Mouse (Mus musculus) layer of hippocampus, adult 8-10 months (tissue): ENCODE data around the gene Efs. TPM values are rescaled to one million over a fixed set of nuclear protein-coding genes. Genes with fewer than 3 reads are reported as not detected.
"Not testable (repeated sequence)": the region's sequence is repeated elsewhere in the genome, so short reads cannot be mapped to it uniquely, and the experiment has no call there.

Experiments
- DNase-seq, 2 experiments: peaks; one replicate each; pipeline ENCODE4 v3.0.0; 2022; ENCODE audit warnings: low spot score in 2 of 2
- total RNA-seq, 4 experiments: library from RNA; stranded (reverse); gene quantifications; 2 replicates each; pipeline ENCODE4 v1.2.4; 2022

The Efs gene
- total RNA-seq = 10 to 100 TPM; 10.1 to 13.7 (median 12.4) TPM

DNA sequence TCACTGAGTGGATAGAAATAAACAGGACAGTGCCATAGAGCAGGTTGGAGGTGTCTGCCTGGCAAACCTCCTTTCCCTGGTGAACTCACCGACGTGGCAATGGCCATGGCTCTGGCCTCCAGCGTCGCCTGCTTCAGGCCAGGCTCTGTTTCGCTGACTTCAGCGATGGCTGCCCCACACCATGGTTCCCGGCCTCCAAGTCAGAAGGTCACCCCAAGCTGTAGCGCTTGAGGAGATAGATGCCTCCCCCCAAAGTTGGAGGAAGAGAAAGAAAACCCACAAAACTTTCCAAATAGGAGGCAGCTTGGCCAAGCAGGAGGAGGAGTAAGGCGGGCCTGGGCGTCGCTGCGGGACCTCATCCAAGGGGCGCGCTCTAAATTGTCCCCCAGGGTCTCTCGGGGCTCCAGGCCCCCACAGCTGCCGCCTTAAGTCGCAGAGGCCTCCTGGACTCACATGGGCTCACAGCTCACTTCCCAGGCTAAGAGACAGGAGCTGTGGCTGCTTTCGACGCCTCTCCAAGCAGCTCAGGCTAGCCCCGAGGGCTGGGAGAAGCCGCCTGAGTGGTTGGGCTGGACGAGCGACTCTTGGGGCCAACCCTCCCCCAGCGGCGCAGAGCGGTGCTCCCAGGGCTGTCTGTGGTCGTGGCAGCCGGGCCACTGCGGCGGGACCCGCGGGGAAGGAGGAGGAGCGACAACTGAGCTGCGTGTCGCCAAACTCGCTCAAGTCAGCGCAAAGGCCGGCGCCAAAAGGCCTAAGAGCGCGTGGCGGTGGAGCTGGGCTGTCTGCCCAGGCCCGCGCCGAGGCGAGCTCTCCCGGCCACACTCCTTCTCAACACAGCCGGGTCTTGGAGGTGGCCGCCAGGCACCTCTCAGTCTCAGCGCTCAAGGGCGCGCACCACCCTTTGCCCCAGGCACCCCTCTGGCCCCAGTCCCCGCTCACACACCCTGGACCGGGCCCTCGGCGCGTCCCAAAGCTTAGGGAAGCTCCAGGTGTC, at the start of gene Efs:
Efs (minus strand) TSS at position 778 of the 994 bp plus-strand sequence.
- DNase-seq = peak in 1 of 2 experiments; percentile 55

DNA sequence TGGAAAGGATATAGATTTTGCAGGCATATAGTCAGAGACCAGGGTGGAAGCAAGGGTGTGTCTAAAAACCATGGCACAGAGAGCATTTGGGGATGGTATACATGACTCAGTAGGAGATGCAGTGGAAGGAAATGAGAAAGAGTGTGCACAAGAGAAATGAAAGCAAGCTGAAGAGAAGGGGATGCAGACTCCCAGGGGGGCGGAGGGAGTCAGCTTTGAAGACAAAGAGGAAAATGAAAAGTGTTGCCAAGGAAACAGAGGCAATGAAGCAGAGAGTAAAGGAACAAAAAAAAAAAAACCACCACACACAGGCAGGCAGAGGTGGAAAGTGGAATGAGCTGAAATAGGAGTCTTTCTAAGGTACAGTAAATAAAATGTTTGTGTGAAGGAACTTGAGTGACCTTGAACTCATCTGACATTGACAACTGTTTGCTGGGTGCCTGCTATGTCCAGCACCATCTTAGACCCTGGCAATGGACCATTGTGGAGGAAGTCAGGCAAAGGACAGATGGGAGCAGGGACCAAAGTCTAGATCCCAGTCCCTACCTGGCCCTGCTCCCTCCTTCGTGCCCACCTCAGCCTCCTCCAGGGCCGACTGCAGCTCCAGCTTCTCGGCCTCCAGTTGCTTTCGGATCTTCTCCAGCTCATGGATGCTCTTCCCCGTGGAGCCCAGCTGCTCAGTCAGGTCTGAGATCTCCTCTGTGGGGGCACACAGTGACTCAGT, 48.3 kb upstream of the Efs start:
- no peak for DNase-seq

DNA sequence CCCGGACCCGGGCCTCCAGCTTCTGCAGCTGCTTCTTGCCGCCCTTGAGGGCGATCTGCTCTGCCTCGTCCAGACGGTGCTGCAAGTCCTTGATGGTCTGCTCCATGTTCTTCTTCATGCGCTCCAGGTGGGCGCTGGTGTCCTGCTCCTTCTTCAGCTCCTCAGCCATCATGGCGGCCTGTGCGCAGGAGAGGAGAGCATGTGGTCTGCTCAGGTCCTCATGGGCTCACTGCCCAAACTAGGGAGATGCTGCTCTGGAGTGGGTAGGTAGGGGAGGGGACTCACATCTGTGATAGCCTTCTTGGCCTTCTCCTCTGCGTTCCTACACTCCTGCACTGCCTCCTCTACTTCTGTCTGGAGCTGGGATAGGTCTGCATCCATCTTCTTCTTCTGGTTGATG, 46.9 kb upstream of the Efs start:
- DNase-seq = not testable (repeated sequence)

DNA sequence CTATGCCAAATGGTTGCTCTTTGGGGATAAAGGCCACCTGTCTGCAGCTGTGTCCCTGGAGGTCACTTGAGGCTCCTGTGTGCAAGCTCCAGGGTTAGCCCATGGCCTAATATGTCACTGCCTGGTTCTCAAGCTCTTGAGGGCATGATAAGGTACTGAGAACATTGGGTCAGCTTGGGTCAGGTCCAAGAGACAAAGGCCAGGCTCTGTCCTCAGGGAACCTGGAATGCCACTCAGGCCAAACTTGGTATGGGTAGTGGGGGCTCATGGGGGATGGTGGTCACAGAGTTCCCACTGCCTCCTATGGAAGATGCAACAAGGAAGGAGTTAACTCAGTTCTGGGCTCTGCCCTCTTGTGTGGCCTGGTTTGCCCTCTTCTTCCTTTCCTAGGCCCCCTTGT, 42.4 kb upstream of the Efs start:
- no peak for DNase-seq

DNA sequence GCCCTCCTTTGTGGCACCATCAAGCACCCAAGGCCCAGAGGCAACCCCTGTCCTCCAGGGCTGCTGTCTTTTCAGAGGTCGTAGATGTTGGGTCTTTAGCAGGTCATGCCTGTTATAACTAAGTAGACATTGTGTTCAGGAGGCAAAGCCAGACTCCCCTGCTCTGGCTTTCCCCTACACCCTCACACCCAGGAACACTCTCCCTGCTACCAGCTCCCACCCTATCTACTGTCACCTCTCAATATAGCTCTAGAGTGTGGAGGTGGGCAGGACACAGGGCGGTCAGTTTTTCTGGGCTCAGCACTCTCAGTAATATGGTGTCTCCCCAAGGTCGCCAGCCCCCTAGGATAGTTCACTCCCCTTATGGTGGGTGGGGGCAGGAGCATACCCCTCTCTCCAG, 41.9 kb upstream of the Efs start:
- DNase-seq = no peak

DNA sequence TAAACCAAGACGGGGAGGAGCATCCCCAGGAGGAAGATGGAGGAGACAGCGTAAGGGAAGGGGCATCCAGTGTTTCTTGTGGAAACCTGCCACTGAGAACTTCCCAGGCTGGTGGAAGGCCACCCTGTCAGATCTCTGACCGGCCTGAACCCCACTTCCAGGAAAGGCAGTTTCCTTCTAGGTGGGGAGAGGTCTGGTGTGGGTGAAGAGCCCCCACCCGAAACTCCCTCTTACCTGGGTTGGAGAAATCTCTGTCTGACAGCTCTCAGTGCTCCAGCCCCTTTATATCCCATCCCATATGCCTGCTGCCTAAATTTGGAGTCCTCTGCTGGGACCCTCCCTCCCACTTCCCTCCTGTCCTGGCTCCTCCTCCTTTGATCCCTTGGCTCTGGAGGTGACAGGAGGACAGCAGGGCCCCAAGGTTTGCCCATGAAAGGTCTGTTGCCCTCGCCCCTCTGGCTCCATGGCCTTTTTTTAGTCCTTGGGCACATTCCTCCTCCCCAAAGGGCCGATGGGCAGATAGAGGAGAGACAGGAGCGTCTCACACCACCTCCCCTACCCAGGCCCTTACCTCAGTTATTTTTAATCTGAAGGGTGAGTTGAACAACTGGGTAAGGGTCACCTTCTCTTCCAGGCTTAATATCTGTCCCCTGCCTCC, 40.5 kb upstream of the Efs start, which contains the start of gene Myh6:
Myh6 (minus strand) TSS at position 608 of the 658 bp plus-strand sequence.
- no peak for DNase-seq

DNA sequence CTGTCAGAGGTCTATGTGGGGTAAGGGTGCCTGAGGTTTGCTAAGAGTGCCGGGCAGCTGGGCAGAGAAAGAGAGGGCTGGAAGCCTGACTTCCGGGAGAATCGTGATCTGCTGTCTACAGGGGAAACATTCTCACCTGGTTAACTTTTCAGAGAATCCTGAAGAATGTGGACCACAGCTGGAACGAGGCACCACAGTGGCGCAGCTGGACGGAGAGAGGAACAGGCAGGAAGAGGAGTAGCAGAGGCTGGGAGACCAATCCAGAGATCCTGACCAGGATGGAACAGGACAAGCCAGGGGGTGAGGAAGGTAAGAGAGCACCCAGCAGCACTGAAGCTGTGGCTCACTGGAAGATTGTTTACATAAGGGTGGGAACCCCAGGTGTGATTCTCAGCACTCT, 39.7 kb upstream of the Efs start:
- no peak for DNase-seq

DNA sequence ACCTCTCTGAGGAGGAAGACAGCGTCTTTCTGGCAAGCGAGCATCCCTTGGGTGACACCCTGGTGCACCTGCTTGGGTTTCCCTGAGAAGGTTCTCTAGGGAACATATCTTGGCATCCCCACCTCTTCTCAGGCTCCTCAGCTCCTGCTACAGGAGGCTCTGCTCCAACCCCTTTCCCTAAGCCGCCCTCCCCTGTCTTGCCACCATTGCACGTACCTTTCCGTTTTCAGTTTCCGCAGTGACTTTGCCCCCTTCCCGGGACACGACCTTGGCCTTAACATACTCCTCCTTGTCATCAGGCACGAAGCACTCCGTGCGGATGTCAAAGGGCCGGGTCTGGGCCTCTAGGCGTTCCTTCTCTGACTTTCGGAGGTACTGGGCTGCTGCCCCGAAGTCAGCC, 39.1 kb upstream of the Efs start:
- DNase-seq = no peak

DNA sequence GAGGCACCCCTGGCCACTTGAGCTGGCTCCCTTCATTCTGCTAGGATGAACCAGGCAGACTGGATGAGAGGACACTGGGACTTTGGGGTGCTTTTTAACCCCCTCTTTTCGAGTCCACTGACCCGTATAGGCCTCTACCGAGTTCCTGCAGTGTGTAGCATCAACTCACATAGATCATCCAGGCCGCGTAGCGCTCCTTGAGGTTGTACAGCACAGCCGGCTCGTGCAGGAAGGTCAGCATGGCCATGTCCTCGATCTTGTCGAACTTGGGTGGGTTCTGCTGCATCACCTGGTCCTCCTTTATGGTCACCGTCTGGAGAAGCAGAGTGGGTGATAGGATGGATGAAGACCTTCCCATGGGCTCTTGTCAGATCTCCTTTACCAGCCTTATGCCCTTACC, 37.8 kb upstream of the Efs start:
- no peak for DNase-seq

DNA sequence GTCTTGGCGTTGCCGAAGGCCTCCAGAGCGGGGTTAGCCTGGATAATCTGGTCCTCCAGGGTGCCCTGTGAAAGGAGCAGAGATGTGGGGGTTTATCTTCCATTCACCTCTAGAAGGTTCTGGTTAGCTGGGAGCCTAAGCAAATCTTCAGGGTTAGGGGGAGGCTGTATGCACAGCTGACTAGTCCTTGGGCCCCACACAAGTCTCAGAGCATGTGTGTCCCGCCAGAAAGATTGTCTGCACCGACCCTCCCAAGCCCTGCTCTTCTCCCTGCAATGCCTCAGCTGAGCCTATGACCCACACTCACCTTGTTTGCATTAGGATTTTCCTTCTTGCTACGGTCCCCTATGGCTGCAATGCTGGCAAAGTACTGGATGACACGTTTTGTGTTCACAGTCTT, 36.8 kb upstream of the Efs start:
- no peak for DNase-seq

DNA sequence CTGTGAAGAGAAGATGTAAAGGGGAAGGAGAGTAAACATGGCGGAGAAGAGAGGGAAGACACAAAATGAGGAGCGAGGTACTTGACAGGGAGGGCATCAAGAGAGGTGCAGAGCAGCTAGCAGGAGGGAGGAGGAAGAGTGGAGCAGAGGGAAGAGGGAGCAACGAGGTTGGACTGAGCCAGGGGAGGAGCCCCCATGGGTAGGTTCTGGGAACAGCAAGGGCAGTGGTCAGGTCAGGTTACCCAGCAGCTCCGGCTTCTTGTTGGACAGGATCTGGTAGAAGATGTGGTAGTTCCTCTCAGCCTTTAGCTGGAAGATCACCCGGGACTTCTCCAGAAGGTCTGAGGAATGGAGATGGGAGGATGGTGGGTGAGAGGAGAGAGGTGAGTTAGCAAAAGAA, 35.6 kb upstream of the Efs start:
- DNase-seq = no peak

DNA sequence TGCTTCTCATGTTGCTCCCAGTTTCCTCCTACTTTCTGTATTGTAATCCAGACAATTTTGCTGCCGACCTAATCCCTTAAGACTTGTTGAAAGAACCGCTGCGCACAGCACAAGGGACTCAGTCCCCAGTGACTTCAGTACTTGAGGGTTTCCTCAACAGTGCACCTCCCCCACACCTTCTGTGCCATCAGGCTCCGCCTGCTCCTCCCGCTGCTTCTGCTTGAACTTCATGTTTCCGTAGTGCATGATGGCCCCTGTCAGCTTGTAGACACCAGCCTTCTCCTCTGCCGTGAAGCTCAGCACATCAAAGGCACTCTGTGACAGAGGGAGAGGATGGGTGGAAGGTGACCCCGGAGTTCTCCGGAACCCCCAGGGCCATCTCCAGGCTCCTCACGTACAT, 34.8 kb upstream of the Efs start:
- DNase-seq = peak; percentile 40 to 52

DNA sequence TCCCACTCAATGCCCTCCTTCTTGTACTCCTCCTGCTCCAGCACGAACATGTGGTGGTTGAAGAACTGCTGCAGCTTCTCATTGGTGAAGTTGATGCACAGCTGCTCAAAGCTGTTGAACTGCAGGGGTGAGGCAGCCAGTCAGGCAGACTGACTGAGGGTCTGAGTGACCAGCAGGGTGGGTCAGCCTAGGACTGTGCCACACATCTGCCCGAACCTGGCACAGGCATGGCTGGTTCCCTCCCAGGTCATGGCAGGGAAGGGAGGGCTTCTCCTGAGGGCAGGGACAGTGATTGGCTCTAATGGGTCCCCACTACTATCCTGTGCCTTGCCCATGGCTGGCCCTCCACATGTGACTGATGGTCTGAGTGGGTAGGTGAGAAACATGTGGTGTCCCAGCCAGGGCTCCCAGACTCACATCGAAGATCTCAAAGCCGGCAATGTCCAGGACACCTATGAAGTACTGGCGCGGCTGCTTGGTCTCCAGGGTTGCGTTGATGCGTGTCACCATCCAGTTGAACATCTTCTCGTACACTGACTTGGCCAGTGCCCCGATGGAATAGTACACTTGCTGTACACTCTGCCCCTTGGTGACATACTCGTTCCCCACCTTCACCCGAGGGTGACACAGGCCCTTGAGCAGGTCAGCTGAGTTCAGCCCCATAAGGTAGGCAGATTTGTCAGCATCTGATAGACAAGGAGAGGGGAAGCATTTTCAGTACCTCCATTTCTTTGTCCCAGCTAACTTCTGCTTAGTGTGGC, 34.1 kb upstream of the Efs start:
- not testable (repeated sequence) for DNase-seq

DNA sequence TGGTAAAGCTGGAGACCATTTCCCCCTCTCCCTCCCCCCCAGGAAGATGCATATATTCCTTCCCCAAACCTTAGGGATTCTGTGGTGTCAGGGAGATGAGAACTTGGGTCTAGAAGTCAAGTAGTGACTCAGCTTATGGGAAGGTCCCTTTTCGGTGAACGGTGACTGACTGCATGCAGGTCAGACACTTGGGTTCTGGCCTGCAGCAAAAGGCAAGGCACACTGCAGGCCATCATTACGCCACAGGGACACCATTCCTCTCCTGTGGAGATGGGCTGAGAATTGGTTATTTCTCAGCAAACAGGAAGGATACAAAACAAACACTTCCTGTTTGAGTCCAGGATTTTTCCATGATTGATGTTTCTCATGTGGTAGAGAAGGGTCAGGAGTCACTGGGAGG, 33.3 kb upstream of the Efs start:
- no peak for DNase-seq

DNA sequence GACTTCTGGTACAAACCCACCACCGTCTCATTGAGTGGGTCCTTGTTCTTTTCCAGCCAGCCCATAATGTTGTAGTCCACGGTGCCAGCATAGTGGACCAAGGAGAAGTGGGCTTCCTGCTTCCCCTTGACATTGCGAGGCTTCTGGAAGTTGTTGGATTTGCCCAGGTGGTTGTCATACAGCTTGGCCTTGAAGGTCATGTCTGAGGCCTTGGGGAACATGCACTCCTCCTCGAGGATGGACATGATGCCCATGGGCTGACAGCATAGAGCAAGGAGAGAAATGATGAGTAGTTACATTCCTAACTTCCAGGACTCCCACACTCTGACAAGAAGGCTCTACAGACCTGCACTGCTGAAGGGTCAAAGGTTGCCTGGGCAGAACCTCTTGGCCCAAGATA, 32.6 kb upstream of the Efs start:
- no peak for DNase-seq

DNA sequence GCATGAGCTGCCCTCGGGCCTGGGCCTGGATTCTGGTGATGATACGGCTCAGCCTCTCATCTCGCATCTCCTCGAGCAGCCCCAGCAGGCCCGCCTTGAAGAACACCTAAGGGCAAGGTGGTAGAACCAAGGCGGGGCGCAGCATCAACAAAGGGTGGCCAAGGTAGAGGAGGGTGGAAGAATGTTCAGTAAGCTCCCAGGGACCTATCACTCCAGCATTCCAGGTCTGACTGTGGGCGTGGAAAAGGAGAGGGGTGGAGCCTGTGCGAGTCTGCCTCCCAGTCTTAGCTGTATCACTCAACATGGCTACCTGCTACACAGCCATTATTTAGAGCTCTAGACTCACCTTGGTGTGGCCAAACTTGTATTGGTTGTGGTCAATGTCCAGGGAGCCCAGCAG, 30.6 kb upstream of the Efs start:
- no peak for DNase-seq

DNA sequence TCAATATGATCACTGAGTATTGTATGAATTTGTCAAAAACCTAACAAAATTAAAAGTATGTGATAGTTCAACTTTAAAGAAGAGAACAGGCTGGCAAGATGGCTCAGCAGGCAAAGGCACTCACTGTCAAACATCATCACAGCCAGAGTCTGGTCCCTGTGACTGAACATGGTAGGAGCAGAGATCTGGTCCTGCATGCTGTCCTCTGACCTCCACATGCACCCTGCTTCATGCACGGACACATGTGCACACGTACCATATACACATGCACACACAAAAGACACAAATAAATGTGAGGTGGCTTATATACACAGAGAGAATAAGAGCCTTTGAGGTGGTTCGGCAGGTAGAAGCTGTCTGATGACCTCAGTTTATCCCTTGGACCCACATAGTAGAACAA, 29.6 kb upstream of the Efs start:
- DNase-seq = no peak

DNA sequence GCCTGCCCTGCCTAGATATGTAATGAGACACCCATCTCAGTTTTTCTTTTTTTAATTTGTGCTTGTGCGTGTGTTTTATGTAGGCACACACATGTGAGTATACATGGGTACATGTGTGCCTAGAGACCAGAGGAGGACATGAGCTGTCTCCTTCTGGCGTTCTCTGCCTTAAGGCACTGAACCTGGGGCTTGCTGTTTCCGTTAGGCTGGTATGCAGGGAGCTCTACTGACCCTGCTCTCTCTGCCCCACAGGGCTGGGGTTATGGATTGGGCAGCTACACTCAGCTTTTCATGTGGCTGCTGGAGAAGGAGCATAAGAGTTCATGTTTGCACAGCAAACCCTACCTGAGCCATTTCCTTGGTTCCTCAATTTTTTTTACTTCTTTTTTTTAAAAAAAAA, 28.5 kb upstream of the Efs start:
- DNase-seq = no peak

DNA sequence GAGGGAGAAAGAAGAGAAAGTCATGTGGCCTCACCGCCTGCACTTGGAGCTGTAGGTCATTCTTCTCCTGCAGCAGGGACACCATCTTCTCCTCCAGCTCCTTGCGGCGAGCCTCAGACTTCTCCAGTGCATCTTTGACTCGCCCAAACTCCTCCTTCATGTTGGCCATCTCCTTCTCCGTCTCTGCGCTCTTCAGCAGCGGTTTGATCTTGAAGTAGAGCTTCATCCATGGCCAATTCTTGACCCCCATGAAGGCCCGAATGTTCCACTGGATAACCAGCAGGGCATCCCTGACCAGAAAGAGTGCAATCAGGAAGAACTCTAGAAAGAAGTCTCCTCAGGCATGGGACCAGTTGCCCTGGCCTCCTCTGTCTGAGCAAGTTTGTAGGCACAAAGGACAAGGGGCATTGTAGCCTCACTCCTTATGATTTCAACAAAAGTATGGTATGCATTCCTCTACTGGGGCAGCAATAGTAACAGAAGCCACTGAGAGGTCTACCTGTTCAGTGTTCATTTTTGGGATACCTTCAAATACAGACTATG, 27.8 kb upstream of the Efs start:
- no peak for DNase-seq

DNA sequence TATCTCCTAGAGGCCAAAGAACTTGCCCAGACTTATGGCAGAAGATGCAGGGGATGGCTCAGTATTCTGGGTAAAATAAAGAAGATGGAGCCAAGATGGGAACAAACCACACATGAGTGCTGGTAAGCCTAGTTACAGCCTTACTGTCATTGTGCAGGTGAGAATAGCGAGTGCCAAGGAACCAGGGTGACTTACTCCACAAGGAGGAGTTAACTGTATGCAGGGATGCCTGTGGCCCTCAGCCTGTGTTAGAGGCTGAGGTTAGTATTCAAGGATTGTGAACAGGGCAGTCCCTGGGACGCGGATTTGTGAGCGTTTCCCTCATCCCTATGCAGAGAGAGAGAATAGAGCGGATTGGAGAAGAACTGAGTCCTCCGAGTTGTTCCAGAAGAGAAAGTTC, 25.7 kb upstream of the Efs start:
- no peak for DNase-seq

DNA sequence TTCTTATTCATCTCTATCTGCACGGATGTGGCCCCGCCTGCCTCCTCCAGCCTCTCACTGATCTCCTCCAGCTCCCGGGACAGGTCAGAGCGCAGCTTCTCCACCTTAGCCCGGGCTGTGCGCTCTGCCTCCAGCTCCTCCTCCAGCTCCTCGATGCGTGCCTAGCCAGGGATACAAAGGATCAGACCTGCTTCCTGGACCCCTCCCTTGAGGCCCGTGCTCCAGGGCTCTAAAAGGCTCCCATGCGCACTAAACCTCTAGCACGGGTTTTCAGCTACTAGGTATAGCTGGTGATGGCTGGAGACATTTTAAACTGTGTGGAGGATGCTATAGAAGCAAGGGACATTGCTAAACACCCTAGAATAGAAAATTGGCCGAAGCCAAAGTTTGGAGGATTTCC, 24.6 kb upstream of the Efs start:
- no peak for DNase-seq
